Mouse (Mus musculus) midbrain, embryonic 10.5 days (tissue): ENCODE data around the gene Ctse. TPM values are rescaled to one million over a fixed set of nuclear protein-coding genes. Genes with fewer than 3 reads are reported as not detected.

Experiments used
- DNase-seq: peaks from one replicate; pipeline ENCODE4 v3.0.0-alpha.2; 2017; ENCODE audit warnings: low spot score
- H3K27ac ChIP-seq: fragments of 300-500 bp; sonication (generic); replicated peaks from 2 replicates; pipeline ENCODE4 v1.5.1; 2016; ENCODE audit warnings: mild to moderate bottlenecking
- H3K27me3 ChIP-seq: fragments of 300-500 bp; sonication (generic); 2 replicates; pipeline ENCODE4 v1.6.1; 2016; ENCODE audit warnings: low read depth, mild to moderate bottlenecking; ENCODE audit not compliant: poor library complexity, severe bottlenecking
- H3K36me3 ChIP-seq: fragments of 300-500 bp; sonication (generic); 2 replicates; pipeline ENCODE4 v1.6.1; 2016; ENCODE audit warnings: mild to moderate bottlenecking, moderate library complexity
- H3K4me1 ChIP-seq: fragments of 300-500 bp; sonication (generic); 2 replicates; pipeline ENCODE4 v1.6.1; 2016
- H3K4me3 ChIP-seq: fragments of 300-500 bp; sonication (generic); 2 replicates; pipeline ENCODE4 v1.5.1; 2016; ENCODE audit warnings: mild to moderate bottlenecking, moderate library complexity
- H3K9me3 ChIP-seq: fragments of 300-500 bp; sonication (generic); replicated peaks from 2 replicates; pipeline ENCODE4 v1.6.1; 2016; ENCODE audit warnings: mild to moderate bottlenecking
- WGBS: fragments of 180-500 bp; shearing (Covaris S2); methylation state at CpG from one replicate; pipeline ENCODE4 v1.1.7; 2016; 5-methylcytosine and 5-hydroxymethylcytosine counted together
- polyA plus RNA-seq: library from polyadenylated mRNA; unstranded; fragments of >200 nt; fragmentation: Nextera tagmentation; extraction: Ambion mirVana; gene quantifications from 2 replicates; pipeline ENCODE4 v1.2.1, GENCODE M21; 2016

Gene Ctse
- polyA plus RNA-seq, 1 experiment from 2014 or later = not detected

DNA sequence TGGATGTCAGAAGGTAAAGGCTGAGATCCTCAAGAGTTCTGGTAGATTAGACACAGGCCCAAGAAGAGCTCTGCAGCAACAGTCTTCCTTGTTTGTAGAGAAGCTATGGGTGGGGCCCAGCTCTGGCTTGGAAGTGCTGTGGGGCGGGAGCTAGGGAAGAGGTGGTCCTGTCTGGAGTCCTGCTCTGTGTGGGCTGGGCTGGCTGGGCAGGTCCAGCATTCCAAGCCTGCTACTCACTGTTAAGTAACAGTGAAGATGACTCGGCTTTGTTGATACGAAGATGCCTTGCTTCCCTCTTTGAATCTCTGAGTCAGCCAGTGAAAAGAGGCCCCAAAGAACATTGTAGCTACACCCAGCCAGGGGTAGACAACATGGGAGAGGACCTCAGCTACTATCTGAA lies 52.3 kb downstream of the Ctse start:
- Histone ChIP-seq H3K4me1 (no peaks in the 10 kb centered on the region), H3K36me3 (no peaks in the 10 kb centered on the region), H3K9me3 (no peaks in the 10 kb centered on the region), H3K4me3 (no peak overlapping the region), H3K27me3 (no peaks in the 10 kb centered on the region), H3K27ac (no peak overlapping the region)
- no peak for DNase-seq
- 66% methylated on average over 3 of the region's 3 CpGs for WGBS

DNA sequence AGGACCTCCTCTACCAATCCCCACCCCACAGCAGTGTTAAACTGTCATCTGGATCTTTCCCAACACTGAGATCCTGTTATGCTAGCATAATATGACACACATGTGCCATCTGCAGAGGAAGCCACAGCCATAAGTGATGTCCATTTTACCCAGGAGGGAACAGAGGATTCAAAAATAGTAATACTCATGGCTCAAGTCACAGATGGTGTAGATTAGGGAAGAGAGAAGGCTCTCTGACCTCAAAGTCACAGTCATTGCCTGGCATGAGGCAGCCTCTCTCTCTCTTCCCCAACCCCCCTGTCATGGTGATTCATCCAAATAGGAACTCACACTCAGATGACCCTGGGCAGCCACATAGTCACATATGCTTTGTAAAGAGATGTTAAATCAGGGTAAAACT lies 53.2 kb downstream of the Ctse start:
- no peaks in the 10 kb centered on the region for H3K36me3 ChIP-seq
- no peak overlapping the region for H3K4me3 ChIP-seq
- no peaks in the 10 kb centered on the region for H3K9me3 ChIP-seq
- no peak for DNase-seq
- no peak overlapping the region for H3K27ac ChIP-seq
- H3K27me3 ChIP-seq = no peaks in the 10 kb centered on the region
- no peaks in the 10 kb centered on the region for H3K4me1 ChIP-seq

DNA sequence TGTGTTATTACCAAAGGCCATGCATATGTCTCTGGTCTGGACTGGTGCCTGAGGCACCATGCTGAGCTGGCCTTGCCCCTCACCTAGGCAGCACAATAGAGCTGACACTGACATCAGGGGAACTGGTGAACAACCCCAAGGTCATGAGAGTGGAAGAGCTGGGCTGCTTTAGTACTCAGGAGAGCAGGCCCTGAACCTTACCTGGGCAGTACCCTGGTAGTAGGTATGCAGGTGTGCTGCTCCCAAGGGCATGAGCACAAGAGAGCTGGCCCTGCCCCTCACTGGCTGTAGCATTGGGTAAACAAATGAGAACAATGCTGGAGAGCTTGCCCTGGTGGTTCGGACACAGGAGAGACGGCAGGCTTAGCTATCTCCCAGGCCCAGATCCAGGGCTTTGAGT lies 57.2 kb downstream of the Ctse start:
- Histone ChIP-seq H3K27ac (no peak overlapping the region), H3K4me3 (no peak overlapping the region), H3K27me3 (no peaks in the 10 kb centered on the region), H3K36me3 (no peaks in the 10 kb centered on the region), H3K4me1 (no peaks in the 10 kb centered on the region), H3K9me3 (no peaks in the 10 kb centered on the region)
- DNase-seq = no peak
- 92% methylated on average over 2 of the region's 2 CpGs for WGBS

DNA sequence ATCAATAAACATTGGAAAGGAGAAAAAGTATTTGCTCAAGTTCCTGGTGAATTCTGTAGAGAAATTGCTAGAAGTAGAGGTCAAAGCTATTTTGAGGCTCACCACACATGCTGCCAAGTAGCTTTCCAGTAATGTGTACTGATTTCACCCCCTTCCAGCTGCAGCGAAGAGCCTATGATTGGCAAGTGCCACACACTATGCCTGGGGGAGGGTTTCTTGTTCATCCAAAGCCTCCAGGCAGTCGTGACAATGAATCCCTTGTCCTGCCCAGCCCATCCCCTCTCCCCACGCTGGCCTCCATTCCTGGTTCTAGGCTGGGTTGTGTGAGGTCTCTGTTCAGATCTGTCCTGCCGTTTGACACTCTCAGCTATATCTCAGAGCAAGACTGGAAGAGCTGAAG lies 58.2 kb downstream of the Ctse start:
- WGBS = 62% methylated on average over 4 of the region's 4 CpGs

DNA sequence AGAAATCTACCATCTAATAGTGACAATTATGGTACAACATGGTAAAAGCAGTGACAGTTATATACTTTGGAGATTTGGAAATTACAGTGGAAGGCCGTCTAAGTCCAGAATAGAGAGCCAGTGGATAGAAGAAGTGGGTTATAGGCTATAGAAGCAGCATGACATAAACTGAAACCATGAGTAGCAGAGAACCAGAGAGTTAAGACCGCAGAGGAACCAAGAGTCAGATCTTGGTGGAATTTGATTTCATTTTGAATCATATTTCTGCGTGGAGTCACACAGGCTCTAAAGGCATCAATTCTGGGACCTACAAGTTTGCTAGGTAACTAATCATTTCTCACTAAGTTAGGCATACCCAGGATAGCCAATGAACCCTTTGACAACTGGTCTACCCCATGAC lies 60.7 kb downstream of the Ctse start:
- 89% methylated on average over 3 of the region's 3 CpGs for WGBS
- no peak overlapping the region for H3K4me3 ChIP-seq
- H3K27ac ChIP-seq = no peak overlapping the region
- no peaks in the 10 kb centered on the region for H3K36me3 ChIP-seq
- DNase-seq = no peak
- H3K9me3 ChIP-seq = no peaks in the 10 kb centered on the region
- H3K27me3 ChIP-seq = no peaks in the 10 kb centered on the region
- H3K4me1 ChIP-seq = no peaks in the 10 kb centered on the region

More for the DNA sequence above, 58.2 kb downstream of the Ctse start:
- Histone ChIP-seq H3K4me3 (no peak overlapping the region), H3K4me1 (no peaks in the 10 kb centered on the region), H3K36me3 (no peaks in the 10 kb centered on the region), H3K27me3 (no peaks in the 10 kb centered on the region), H3K27ac (no peak overlapping the region), H3K9me3 (no peaks in the 10 kb centered on the region)
- DNase-seq = no peak

DNA sequence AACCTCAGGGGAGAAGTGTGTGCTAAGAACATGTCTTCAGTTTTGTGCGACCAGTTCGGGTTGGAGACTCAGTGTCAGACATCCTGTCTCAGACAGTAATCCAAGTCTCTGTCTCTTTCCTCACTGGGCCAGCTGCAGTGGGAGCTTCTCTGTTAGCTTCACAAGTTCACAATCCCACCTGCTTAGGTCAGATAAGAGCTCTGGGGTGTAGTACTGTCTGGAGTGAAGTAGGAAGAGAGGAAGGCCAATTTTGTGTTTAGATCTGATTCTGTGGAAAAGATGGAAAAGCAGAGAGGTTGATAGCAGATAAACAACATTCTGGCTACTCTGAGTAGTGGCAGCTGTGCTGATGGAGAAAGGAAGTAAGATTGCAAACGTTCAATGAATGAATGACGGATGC lies 61.5 kb downstream of the Ctse start:
- H3K36me3 ChIP-seq = no peaks in the 10 kb centered on the region
- WGBS = 87% methylated on average over 4 of the region's 4 CpGs
- no peak overlapping the region for H3K27ac ChIP-seq
- no peaks in the 10 kb centered on the region for H3K4me1 ChIP-seq
- H3K4me3 ChIP-seq = no peak overlapping the region
- no peaks in the 10 kb centered on the region for H3K27me3 ChIP-seq
- no peaks in the 10 kb centered on the region for H3K9me3 ChIP-seq
- no peak for DNase-seq

DNA sequence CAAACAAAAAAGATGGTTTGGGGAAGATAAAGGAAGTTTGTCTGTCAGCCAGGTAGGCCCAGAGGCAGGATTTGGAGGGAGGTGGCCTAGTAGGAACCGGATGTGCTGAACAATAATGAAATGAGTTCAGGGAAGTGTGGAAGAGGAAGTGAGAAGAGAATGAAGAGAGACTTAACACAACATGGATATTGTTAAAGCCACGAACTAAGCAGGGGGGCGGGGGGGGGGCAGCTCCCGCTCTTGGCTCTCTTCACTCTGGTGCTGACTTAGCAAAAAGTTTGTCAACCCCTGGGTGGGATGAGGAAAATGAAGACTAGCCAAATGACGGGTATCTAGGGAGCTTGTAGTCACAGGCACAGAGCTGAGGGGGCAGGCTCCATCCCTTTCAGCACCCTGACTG lies 62.3 kb downstream of the Ctse start:
- H3K27me3 ChIP-seq = no peaks in the 10 kb centered on the region
- no peaks in the 10 kb centered on the region for H3K9me3 ChIP-seq
- WGBS = 81% methylated on average over 5 of the region's 5 CpGs
- no peak for DNase-seq
- no peak overlapping the region for H3K27ac ChIP-seq
- H3K4me3 ChIP-seq = no peak overlapping the region
- no peaks in the 10 kb centered on the region for H3K36me3 ChIP-seq
- H3K4me1 ChIP-seq = no peaks in the 10 kb centered on the region

DNA sequence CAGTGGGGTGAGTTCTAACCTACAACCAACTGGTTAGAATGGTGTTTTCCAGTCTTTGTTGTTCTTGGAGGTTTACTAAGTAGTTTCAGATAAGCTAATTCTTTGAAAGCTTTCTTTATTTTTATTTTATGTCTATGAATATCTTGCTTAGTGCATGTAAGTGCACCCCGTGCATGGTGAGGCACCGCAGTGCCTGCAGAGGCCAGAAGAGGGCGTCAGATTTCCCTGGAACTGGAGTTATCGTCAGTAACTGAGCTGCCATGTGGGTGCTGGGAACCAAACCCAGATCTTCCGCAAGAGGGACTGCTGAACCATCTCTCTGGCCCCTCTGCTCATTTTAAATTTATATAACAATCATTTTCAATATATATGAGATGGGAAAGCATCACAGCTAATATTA lies 63.3 kb downstream of the Ctse start:
- no peak overlapping the region for H3K4me3 ChIP-seq
- no peaks in the 10 kb centered on the region for H3K4me1 ChIP-seq
- no peaks in the 10 kb centered on the region for H3K9me3 ChIP-seq
- no peak for DNase-seq
- no peaks in the 10 kb centered on the region for H3K27me3 ChIP-seq
- H3K36me3 ChIP-seq = no peaks in the 10 kb centered on the region
- WGBS = 88% methylated on average over 5 of the region's 5 CpGs
- no peak overlapping the region for H3K27ac ChIP-seq

DNA sequence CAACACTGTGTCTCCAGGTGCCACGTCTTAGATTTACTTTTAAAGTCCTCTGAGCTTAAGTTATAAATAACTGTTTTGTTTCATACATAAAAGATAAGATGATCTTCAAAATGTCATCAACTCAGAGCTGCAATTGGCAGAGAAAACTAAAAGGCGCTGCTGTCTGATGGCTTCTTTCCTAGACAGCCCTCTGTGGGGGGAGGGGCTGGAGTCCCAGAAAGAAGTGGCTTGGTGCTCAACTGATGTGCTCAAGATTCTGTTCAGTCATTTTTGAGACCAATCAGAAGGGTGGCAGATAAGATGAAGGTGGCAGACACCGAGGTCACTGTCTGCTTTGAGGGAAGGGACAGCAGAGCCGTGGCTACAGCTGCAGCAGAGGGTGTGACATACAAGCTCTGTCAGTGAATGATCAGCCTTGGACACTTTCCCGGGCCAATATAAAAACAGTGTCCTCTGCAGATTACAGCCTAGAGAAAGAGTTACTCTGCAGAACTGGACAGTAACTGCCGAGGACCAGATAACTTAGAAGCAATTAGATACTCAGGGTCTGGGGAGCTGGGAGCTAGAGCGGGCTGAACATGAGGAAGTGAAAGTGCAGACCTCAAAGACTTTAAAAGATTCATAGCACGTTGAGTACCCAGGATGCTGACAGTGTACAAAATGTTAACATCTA lies 64.1 kb downstream of the Ctse start:
- Histone ChIP-seq H3K4me1 (no peaks in the 10 kb centered on the region), H3K27me3 (no peaks in the 10 kb centered on the region), H3K36me3 (no peaks in the 10 kb centered on the region), H3K4me3 (no peak overlapping the region), H3K9me3 (no peaks in the 10 kb centered on the region), H3K27ac (no peak overlapping the region)
- no peak for DNase-seq
- WGBS = 84% methylated on average over 8 of the region's 8 CpGs

DNA sequence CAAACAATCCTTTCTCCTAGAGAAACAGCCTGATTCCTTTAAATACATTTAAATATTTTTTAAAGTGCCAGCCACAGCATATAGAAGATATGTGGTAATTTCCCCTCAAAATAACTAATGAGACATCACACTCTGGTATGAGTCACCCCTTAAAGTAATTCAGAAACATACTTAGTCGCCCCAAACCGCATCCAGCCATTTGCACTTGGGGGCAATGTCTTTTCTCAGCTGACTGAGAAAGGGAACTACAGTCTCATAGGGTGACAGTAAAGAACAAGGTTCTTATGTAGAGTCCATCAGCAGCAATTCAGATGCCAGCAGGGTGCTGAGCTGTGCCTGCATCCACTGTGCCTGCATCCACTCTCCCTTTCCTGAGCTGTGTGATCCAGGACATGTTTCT lies 65.4 kb downstream of the Ctse start:
- Histone ChIP-seq H3K36me3 (no peaks in the 10 kb centered on the region), H3K4me1 (no peaks in the 10 kb centered on the region), H3K27ac (no peak overlapping the region), H3K27me3 (no peaks in the 10 kb centered on the region), H3K9me3 (no peaks in the 10 kb centered on the region), H3K4me3 (no peak overlapping the region)
- WGBS = 90% methylated on average over 2 of the region's 2 CpGs
- no peak for DNase-seq

DNA sequence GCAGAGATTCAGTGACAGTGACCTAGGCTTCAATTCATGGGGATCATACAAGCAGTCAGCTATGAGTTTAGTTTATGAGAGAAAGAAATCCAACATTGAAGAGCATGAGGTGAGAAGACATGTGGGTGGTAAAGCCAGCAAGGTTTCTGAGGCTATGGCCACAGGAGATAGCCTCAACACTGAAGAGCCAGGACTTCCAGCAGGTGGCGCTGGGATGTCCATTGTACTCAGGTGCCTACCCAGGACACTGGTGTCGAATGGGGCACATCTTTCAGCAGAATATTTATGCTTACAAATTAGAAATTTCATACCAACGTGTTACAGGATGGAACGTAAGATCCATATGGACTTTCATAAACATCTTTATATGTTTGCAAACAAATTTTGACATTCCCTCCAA lies 70.2 kb downstream of the Ctse start:
- no peak overlapping the region for H3K4me3 ChIP-seq
- peak; percentile 36 for DNase-seq
- H3K27ac ChIP-seq = no peak overlapping the region
- no peaks in the 10 kb centered on the region for H3K36me3 ChIP-seq
- 32% methylated on average over 4 of the region's 4 CpGs for WGBS
- H3K4me1 ChIP-seq = peaks cover 5% of the 10 kb centered on the region; the same call in 1 of the 2 replicates
- H3K9me3 ChIP-seq = no peaks in the 10 kb centered on the region
- no peaks in the 10 kb centered on the region for H3K27me3 ChIP-seq

DNA sequence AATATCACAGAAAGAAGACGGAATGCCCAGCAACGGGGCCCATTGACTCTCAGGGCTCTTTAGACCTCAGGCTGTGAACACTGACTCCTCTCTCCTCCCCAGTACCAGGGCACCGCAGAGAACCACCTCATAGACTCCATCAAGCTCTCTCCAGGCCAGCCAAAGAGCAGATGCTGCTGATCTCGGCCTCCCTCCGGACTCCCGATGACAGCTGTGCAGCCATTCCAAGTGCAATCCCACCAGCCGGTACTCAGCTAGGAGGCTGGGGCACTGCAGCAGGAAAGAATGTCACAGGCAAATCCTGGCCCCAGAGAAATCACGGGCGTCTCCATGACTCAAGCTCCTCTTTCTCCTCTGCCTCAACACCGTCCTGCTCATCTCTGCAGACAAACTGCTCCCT lies 73.4 kb downstream of the Ctse start:
- Histone ChIP-seq H3K36me3 (no peaks in the 10 kb centered on the region), H3K4me3 (no peak overlapping the region), H3K4me1 (peaks cover 5% of the 10 kb centered on the region; the same call in 1 of the 2 replicates), H3K9me3 (no peaks in the 10 kb centered on the region), H3K27ac (no peak overlapping the region; the same call in 1 of the 2 replicates), H3K27me3 (no peaks in the 10 kb centered on the region)
- WGBS = 81% methylated on average over 10 of the region's 10 CpGs
- DNase-seq = no peak

DNA sequence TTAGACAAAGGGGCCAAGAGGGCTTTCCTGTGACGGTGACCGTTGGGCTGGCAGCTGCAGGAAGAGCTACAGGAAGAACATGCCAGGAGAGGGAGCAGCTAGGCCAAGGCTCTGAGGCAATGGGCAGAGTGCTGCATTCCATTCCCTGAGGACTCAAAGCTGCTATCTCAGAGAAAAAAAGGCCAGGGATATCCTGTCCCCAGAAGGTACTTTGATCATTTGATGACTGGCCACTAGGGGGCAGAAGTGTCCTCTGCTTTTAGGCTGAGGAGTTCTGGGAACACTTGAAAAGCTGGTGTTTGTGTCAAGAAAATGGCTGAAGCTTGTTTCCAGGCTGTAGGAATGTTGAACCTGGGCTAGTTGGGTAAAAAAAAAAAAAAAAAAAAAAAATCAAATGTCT lies 74.3 kb downstream of the Ctse start:
- Histone ChIP-seq H3K4me3 (no peak overlapping the region), H3K9me3 (no peaks in the 10 kb centered on the region), H3K27me3 (no peaks in the 10 kb centered on the region), H3K27ac (no peak overlapping the region), H3K36me3 (no peaks in the 10 kb centered on the region), H3K4me1 (peaks cover 5% of the 10 kb centered on the region; the same call in 1 of the 2 replicates)
- WGBS = 31% methylated on average over 2 of the region's 2 CpGs
- DNase-seq = peak; percentile 80
